1 mouse cellular context compared by ENCODE assay signal in the genomic region with DNA sequence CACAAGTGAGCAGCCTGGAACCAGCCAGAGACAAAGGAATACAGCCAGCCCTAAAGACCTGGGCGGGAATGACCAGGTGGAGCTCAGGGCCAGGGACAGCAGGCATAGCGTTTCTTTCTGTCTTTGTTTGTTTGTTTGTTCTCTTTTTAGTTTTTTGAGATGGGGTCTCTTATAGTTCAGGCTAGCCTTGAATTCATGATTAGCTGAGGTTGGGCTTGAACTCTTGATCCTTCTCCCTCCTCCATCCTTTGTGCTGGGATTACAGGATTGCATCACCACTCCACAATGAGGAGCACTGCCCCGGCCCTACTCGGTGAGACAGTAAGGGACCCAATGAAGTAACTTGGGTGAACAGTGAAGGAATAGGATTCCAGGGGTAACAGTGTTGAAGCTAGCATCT.
TF ChIP-seq lines count a peak whose summit lies in the region.

No protein-coding gene starts in this region.

TF ChIP-seq in CH12.LX, 34 proteins besides CTCF, POLR2A, EP300 and RAD21:
- TF ChIP-seq IRF4 (IDR thresholded peaks at IDR 0.05; ENCODE audit: low read depth, low read length) = no peak
- 0 out of 2 replicates have a peak, but pooled peaks have one; percentile 2 for TF ChIP-seq SIN3A (IDR thresholded peaks at IDR 0.05; ENCODE audit: low read length)
